Mouse (Mus musculus) kidney, adult 11 months (tissue): ENCODE data around the gene M6pr.
"Not testable (repeated sequence)": the region's sequence is repeated elsewhere in the genome, so short reads cannot be mapped to it uniquely, and the experiment has no call there.

Experiments
- DNase-seq: peaks from one replicate; pipeline ENCODE4 v3.0.0; 2022

Gene M6pr

DNA sequence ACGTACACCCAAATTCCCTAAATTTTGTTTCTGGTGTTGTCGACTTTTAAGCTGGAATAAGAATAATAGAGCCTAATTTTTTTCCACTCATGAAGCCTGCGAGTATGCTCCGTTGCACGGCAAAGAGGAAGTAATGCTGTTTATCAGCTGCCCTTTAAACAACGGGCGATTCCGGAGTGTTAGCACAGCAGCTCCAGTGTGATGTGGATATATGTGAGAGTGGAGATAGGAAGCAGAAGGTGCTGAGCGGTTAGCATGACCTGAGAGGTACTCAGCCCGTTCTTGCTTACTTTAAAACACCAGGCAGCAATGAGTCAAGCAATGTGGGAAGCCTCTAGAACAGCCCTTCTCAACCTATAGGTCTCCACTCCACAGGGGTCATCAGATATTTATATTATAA is 35.2 kb downstream of the M6pr start:
- no peak for DNase-seq

DNA sequence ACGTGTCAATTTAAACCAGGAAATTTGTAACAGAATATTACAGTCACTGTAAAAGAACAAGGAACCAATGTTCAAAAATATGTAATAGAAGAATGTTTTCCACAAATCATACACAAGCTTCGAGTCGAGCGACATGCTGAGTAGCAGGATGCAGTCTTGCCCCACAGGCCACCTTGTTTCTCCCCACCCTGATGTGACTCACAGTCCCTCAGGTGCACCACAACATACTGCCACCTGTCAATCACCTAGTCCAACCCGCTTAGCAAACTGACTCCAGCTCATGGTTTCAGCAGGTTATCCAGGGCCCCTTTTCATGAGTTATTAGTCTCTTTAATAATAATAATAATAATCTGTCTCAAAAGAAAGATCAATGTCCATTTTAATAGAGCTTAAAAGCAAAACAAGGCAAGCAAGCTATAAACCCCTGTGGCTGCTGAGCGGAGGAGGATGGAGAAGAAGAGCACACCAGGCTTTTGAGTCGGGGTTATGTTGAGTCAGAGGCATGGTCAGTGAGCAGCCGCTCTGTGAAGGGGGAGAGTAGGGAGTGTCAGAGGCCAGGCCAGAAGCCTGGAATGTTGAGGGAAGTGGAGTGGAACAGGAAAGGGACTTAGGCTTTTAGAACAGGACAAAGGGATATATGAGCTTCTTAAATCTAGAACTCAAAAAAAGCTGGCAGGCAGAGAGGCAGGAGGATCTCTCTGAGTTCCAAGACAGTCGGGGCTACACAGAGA is 36.0 kb downstream of the M6pr start:
- DNase-seq = no peak

DNA sequence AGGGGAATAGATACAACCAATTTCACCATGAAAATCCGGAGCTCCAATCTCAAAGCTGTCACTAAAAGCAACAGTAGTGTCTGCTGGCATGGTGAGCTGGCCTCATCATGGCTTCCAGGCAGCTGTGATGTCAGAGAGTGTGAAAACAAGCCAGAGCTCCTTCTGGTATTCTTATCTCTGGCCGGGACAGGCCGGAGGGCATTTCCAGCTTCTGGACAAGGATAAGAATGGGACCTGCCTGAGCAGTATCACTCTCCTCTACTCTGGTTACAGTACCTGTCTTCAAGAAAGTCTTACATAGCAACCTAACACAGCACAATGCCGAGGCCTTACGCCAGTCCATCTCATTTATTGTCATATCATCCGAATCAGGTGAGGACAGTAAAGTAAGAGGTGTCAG is 37.2 kb downstream of the M6pr start:
- no peak for DNase-seq

DNA sequence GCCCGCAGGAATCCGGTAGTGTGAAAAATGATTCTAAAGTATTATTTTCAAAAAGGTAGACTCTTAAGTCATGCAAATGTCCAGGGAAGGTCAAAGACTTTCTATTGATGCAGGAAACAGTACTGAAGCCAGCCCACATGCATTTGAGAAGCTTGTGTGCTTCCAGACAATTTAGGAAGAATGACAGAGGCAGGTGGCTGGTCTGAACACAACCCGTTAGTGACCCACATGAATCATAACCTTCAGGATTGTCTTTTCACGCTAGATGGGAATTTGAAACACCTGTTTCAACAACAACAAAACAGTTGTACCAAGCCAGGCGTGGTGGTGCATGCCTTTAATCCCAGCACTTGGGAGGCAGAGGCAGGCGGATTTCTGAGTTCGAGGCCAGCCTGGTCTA is 37.9 kb downstream of the M6pr start:
- DNase-seq = no peak

DNA sequence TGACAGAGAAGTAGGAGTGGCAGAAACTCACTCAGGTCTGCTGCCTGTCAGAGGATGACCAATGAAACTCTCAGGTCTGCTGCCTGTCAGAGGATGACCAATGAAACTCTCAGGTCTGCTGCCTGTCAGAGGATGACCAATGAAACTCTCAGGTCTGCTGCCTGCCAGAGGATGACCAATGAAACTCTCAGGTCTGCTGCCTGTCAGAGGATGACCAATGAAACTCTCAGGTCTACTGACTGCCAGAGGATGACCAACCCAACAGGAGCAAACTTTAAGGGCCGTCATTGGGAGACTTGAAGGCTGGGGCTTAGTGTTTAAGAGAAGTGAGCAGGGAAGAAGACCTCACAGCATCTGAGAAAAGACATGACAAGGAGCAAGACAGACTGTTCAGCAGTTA is 38.8 kb downstream of the M6pr start:
- DNase-seq = not testable (repeated sequence)

DNA sequence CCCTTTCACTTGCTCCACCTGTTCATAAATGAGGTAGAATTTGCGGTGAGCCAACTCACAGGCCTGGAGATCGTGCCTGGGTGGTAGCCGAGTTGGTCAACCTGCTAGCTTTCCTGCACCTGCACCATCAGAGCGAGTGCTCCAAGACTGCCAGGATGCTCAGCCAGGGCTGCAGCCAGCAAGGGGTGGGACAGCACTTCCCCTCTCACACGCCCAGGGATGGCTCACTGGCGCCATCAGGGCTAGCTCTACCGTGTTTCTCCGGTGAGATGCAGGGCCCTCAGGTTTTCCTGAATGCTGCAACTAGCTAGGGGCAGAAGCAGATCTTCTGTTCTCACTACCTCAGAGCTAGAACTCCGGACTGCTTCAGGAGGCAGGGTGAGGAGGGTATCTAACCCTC is 47.4 kb downstream of the M6pr start:
- DNase-seq = no peak

DNA sequence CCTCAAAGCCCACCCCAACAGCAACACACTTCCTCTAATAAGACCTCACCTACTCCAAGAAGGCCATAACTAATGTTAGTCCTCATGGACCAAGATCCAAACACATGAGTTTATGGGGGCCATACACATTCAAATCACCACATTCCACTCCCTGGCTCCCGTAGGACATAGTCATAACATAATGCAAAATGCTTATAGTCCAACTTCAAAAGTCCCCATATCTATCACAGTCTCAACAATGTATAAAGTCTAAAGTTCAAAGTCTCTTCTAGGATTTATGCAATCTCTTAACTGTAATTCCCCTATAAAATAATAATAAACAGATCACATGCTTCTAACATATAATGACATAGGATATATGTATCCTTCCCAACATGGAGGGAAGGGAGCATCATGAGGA is 48.6 kb downstream of the M6pr start:
- no peak for DNase-seq

DNA sequence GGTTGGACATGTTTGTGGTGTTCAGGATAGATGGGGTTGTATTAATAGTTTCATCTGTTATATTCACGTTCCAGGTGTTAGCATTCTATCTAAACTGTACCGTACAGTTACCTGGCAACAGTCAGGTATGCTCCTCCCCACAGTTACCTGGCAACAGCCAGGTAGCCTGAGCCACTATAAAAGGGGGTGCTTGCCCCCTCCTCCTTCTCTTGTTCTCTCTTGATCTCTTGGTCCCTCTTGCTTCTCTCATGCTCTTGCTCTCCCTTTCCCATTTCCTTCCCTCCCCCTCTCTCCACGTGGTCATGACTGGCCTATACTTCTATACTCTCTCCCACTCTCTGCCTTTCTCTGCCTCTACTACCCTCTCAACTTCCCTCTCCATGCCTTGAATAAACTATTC is 57.2 kb downstream of the M6pr start:
- no peak for DNase-seq

DNA sequence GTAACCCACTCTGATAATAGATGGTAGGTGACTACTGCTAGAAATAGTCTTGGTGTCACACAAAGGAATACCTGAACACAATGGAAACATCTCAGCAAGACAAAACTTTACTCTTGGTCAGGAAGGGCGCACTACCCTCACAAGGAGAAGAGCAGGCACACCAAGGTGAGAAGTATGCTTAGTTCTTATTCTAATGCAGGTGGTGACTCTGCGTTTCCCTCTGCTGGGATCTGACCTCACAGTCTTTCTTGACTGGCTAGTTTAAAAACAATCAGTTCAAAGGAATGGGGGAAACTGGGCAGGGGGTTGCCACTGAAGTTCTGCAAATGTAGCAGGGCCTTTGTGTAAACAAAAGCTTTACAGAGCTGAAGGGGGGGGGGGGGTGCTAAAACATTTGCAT is 57.8 kb downstream of the M6pr start:
- DNase-seq = no peak

DNA sequence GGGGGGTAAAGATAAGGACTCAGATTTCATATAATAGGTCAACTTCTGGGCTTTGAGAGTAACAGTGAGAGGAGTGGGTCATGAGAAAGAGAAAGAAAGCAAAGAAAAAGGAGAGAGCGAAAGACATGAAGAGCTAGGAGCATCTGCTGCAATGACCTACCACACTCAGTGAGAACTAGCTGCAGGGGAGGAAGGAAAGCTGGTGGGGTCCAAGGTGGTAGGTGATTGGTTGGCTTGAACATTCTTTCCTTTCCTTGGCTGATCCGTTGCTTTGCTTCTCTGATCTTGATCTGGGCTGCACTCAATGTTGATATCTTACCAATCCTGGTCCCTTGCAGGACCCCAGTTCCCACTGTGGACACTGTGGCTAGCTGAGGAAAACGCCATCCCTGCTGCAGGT is 58.5 kb downstream of the M6pr start:
- no peak for DNase-seq
